Mouse (Mus musculus) right cerebral cortex, postnatal 4 days (tissue): ENCODE measurements around the gene Ndufs5.
A peak's percentile ranks its signal among the peaks of the same experiment; 100 is the strongest.

Source experiments
- DNase-seq: peaks from one replicate; pipeline ENCODE4 v3.0.0-alpha.2; 2022

The Ndufs5 gene

GRCm38 (mm10) chr4:123717574-123718433 lies at the start of gene Ndufs5:
Gene Ndufs5, minus strand, starts transcription at chr4:123718202.
- peak; percentile 97 for DNase-seq

GRCm38 (mm10) chr4:123765071-123765470 lies 47.1 kb upstream of the Ndufs5 start:
- DNase-seq, result no peak

GRCm38 (mm10) chr4:123758306-123758705 lies 40.3 kb upstream of the Ndufs5 start:
- DNase-seq, result no peak

- no peak for DNase-seq
These were observed 32.8 kb upstream of the Ndufs5 start for GRCm38 (mm10) chr4:123750707-123751312.

- peak; percentile 99 for DNase-seq
These were observed 32.2 kb upstream of the Ndufs5 start, which contains the start of gene Akirin1 for GRCm38 (mm10) chr4:123750152-123750651. Gene Akirin1, minus strand, starts transcription at chr4:123750345.

GRCm38 (mm10) chr4:123749484-123750130 lies 31.6 kb upstream of the Ndufs5 start:
- peak; percentile 63 for DNase-seq

- no peak for DNase-seq
These were observed 30.9 kb upstream of the Ndufs5 start for GRCm38 (mm10) chr4:123748726-123749415.

GRCm38 (mm10) chr4:123745221-123745775 lies 27.3 kb upstream of the Ndufs5 start:
- DNase-seq, result no peak

- DNase-seq, result no peak
These were observed 24.9 kb upstream of the Ndufs5 start for GRCm38 (mm10) chr4:123742891-123743290.

- no peak for DNase-seq
These were observed 20.7 kb upstream of the Ndufs5 start for GRCm38 (mm10) chr4:123738708-123739107.

- DNase-seq, result no peak
These were observed 15.5 kb upstream of the Ndufs5 start for GRCm38 (mm10) chr4:123733532-123733931.

- DNase-seq, result no peak
These were observed 14.9 kb upstream of the Ndufs5 start for GRCm38 (mm10) chr4:123732921-123733320.

GRCm38 (mm10) chr4:123732163-123732910 lies 14.3 kb upstream of the Ndufs5 start:
- no peak for DNase-seq

- DNase-seq, result no peak
These were observed 3.8 kb upstream of the Ndufs5 start for GRCm38 (mm10) chr4:123721761-123722160.

GRCm38 (mm10) chr4:123718434-123718780 lies 405 bp upstream of the Ndufs5 start:
- DNase-seq, result no peak

GRCm38 (mm10) chr4:123712431-123712830 lies 5.6 kb downstream of the Ndufs5 start:
- no peak for DNase-seq

GRCm38 (mm10) chr4:123707340-123707739 lies 10.7 kb downstream of the Ndufs5 start:
- no peak for DNase-seq

- no peak for DNase-seq
These were observed 12.7 kb downstream of the Ndufs5 start for GRCm38 (mm10) chr4:123705340-123705739.

GRCm38 (mm10) chr4:123693384-123693783 lies 24.6 kb downstream of the Ndufs5 start:
- DNase-seq, result no peak

GRCm38 (mm10) chr4:123692071-123692470 lies 25.9 kb downstream of the Ndufs5 start:
- DNase-seq, result no peak

GRCm38 (mm10) chr4:123690311-123690710 lies 27.7 kb downstream of the Ndufs5 start:
- DNase-seq, result no peak
